Mouse (Mus musculus) lung, postnatal 36 days (tissue): ENCODE measurements around the gene Aldh16a1.
"Not testable (repeated sequence)": the region's sequence is repeated elsewhere in the genome, so short reads cannot be mapped to it uniquely, and the experiment has no call there.

Experiments used
- DNase-seq: peaks from one replicate; pipeline ENCODE4 v3.0.0; 2022; ENCODE audit warnings: mixed read lengths

Aldh16a1 gene

DNA sequence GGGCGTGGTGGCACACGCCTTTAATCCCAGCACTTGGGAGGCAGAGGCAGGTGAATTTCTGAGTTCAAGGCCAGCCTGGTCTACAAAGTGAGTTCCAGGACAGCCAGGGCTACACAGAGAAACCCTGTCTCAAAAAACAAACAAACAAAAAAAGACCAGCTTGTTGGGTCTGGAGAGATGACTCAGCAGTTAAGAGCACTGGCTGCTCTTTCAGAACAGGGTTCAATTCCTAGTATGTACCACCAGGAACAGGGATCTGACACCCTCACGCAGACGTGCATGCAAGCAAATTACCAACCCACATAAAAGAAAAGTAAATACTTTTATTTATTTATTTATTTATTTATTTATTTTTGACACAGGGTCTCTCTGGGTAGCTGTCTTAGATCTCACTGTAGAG, 44.3 kb downstream of the Aldh16a1 start:
- DNase-seq, result not testable (repeated sequence)

DNA sequence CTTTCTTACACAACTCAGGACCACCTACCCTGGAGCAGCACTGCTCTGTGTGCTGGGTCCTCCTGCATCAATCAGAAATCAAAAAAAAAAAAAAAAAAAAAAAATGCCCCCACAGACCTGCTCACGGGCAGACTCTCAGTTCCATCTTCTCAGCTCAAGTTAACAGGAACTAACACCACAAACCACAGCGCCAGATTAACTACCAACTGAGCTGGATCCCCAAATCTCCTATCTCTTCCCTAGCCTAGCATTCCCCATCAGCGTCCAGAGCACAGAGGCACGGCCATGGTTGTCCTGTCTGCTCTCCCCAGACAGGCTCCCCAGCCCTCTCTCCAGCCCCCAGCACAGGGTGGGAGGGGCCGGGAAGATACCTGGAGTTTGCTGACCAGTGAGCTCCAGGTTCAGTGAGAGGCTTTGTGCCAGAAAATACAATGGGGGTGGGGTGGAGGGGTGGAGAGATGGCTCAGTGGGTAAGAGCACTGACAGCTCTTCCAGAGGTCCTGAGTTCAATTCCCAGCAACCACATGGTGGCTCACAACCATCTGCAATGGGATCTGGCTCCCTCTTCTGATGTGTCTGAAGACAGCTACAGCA, 47.2 kb downstream of the Aldh16a1 start:
- DNase-seq, result no peak

DNA sequence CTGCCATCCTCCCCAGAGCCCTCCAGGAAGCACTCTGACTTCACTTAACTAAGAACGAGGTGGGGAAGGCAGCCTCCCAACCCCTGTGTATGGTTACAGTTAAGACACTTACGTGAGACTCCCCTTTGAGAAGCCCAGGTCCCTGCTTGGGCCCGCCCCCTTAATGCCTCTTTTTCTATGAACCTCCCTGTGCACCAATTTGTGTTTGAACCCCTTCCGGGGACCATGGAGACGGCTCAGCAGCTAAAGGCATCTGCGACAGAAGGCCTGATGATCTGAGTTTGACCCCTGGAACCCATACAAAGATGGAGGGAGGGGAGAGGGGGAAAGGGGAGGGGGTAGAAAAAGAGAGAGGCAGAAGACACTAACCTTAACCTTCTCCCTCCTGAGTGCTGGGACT, 47.9 kb downstream of the Aldh16a1 start:
- DNase-seq, result no peak

DNA sequence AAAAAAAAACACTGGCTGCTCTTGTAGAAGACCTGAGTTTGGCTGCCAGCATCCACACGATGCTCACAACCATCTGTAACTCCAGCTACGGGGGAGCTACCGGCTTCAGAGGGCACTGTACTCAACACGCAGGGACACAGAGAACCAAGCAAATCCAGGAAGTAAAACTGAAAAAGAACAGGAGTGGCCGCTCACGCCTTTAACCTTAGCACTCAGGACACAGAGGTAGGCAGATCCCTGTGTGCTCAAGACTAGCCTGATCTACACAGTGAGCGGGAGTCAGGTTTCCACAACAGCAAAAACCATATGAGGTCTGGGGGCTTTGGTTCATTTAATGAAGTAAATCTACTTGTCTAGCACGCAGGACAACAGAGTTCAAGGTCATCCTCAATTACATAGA, 48.9 kb downstream of the Aldh16a1 start:
- DNase-seq, result no peak

DNA sequence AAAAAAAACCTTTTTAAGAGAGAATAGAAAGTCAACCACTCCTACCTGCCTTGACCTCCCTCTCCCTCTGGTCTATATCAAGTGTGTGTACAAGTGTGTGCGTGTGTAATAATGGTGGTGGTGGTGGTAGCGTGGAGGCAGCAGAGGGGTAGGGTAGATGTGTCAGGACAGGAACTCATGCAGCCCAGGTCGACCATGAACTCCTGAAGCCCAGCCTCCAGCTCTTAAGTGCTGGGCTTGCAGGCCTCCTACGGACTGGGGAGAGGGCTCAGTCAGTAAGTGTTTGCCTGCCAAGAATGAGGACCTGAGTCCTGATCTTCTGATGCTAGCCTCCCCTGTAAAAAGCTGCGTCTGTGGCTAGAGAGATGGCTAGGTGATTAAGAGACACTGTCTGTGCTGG, 49.4 kb downstream of the Aldh16a1 start:
- no peak for DNase-seq

DNA sequence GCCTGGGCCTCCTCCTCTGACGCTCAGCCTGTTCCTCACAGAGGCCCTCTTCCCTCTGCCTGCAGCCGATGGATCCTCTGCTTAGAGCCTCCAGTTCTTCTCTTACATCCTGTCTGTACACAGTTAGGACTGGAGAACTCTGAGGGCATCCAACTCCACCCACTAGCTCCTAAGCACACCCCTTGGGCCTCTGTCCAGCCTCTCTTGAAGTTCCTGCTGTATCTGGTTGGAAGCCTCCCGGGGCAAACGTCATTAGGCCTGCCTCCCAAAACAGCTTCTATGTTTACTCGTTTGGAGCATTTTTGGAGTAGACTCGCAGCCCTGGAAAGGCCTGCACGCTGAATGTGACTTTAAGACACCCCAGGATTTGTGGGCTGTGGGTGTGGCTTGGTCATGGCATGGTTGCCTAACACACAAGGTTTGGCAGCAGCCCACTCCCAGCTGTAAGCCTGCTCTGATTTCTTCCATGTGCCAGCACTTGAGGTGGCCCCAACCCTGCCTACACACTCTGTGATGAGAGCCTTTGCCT, 50.7 kb downstream of the Aldh16a1 start, which contains the start of gene Fcgrt:
Gene Fcgrt, minus strand, starts transcription at position 200 of the 529 bp plus-strand sequence.
- DNase-seq, result peak; percentile 98

DNA sequence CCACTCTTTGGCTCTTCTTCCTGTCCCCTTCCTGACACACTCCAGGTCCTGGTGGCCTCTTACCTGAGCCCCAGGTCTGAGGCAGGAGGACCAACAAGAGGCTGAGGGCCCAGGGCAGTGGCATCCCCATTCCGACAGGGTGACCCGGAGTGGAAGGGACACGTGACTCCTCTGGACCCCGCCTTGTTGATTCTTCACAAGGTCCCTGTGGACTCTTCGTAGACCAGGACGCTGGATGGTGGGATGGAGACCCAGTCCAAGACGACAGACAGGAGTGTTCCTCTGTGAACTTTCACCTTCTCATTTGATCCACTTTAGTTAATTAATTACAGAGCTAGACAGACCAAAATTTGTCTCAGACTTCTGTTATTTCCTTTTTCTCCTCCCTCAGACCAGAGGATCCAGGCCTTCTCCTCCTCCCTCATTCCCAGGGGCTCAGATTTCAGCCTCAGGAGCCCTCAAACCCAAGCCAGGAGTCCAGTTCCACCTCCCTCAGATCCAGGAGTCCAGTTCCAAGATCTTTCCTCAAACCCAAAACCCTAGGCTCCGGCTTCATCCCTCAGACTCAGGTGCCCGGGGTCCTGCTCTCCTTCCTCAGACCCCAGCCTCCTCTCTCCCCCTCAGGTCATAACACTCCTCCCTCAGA, 51.3 kb downstream of the Aldh16a1 start:
- DNase-seq, result peak; percentile 50

DNA sequence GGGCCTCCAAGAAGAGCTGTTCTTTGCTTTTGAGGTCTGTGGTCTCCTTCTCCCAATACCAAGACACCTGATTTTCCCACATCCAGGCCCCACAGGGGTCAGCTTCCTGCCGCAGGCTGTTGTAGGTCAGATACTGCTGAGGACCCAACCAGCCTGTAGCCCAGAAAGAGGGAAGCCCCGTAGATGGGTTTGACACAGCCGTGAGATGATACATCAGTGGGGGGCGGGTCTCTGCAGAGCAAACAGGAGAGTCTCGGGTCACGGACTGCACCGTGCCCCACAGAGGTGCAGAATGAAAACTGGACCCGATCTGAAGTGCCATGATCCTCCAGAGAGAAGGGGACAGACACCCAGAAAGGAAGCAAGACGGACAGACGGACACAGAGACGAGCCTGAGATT, 51.9 kb downstream of the Aldh16a1 start:
- no peak for DNase-seq

DNA sequence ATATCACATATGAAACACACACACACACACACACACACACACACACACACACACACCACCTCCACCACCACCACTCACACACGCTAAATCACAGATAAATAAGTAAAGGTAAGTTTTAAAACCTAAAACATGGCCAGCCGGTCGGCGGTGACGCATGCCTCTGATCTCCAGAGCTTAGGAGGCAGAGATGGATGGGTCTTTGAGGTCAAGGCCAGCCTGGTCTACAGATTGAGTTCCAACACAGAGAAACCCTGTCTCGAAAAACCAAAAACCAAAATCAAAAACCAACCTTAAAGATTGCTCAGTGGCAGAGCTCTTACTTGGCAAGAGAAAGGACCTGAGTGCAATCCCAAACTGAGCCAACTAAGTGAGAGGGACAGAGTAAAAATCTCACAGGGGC, 54.3 kb downstream of the Aldh16a1 start:
- DNase-seq, result no peak

DNA sequence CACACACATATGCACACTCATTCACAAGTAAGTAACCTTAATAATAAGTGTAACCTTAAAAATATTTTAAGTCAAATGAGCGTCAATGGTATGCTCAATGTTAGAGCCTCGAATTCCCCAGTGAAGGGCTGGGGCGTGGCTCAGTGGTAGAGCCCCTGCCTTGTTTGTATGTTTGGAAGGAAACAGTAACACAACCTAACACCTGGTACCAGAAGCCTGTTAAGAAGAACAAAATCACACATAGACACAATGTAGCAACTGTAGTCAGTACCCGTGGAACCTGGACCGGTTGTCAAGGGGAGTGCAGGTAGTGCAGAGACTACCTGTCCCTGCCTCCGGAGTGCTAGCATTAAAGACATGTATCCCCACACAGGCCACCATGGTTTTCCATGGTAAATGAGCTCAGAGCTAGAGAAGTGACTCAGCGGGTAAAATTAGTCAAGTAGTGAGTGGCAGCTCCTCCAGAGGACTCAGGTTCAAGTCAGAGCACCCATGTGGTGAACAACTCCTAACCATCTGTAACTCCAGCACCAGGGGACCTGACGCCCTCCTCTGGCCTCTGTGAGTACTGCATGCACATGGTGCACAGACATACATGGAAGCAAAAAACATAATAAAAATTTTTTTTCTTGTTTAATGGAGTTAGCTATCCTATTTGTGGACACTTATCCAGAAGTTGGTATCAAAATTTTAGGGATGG, 55.7 kb downstream of the Aldh16a1 start:
- no peak for DNase-seq

DNA sequence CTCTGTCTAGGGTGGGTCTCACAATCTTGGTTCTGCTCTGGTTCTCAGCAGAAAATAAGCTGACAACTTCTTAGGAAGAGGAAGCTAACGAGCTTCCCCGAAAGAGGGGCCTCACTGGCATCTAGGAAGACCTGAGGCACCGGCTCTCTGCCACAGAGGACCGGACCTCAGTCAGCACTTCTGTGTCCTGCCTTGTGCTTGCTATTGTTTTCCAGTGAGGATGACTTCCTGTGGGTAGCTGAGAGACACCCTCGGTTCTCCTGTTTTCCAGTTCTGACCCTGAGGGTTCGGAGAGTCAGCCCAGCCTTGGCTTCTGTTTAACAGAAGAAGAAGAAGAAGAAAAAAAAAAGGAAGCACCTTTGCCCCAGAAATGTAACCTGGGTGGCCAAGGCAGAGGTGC, 56.9 kb downstream of the Aldh16a1 start:
- DNase-seq, result no peak

DNA sequence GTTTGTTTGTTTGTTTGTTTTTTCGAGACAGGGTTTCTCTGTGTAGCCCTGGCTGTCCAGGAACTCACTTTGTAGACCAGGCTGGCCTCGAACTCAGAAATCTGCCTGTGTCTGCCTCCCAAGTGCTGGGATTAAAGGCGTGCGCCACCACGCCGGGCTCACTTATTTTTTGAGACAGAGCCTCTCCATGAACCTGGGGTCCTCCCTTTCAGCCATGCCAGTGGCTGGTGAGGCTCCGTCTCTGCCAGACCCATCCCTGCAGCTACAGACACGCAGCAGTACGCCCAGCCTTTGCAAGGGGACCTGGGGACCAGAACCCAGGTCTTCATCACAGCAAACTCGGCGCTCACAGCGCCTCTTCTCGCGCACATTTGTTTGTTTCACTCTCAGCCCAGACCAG, 58.4 kb downstream of the Aldh16a1 start:
- not testable (repeated sequence) for DNase-seq

DNA sequence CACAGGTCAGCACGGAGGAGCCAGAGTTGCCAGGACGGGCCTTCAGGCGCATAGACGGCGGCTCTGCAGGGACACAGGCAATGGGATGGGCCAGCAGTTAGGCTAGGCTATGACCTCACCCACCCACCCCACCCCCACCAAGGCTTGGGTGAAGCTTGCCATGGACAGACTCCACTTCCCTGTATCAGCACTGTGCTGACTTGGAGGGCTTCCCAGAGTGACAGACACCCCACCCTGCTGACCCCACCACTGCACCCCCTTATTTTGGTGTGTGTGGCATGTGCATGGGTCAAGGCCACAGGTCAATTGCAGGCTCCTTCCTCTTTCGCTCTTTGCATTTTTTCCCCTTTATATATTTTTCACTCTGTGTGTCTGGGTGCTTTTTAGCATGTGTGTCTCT, 59.0 kb downstream of the Aldh16a1 start:
- no peak for DNase-seq

DNA sequence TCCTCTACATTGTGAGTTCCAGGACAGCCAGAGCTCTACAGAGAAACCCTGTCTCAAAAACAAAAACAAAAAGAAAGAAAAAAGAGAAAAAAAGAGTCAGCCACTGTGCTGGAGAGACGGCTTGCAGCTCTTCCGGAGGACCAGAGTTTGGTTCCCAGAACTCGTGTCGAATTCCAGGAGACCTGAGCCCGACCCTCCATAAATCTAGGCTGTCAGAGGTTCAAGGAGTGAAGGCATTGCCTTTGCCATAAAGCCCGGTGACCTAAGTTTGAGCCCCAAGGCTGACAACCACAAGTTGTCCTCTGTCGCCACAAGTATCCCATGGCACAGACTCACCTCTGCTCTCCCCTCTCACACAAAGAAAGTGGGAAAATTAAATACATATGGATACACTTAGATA, 60.3 kb downstream of the Aldh16a1 start:
- DNase-seq, result no peak

DNA sequence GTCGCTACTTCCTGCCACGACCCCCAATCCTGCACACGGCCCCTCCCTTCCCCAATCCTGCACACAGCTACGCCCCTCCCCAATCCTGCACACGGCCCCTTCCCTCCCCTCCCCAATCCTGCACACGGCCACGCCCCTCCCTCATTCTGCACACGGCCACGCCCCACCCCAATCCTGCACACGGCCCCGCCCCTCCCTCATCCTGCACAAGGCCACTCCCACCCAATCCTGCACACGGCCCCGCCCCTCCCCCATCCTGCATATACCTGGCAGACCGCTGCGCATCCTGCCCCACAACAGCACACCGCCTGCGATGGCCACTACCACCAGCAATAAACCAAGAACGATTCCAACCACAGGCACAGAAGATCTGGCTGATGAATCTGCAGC, 60.9 kb downstream of the Aldh16a1 start:
- DNase-seq, result no peak

DNA sequence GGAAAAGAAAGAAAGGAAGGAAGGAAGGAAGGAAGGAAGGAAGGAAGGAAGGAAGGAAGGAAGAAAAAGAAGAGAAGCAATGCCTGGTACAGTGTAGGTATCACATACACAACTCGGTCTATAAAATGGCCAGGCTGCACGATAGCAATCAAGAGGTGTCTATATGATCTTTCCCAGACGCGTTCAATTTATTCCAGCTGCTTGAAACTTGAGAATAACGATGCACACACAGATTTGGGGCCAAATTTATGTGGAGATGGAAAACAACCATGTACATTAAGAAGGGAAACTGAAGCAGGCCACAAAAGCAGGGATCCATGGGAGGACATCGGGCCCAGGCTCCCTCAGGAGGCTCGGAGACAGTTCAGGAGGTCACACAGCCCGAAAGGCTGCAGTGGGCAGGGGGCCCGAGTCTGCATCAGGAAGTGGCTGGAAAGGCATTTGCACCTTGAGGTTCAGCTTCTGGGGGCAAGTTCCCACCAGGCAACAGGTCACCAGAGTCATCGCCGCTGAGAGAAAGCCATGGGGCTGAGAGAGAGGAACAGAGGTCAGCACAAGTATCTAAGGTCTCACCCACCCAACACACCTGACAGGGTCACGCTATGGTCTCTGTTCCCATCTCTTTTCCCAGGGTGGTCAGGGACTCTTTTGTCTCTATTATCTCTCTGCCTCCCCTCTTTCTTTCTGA, 61.4 kb downstream of the Aldh16a1 start:
- DNase-seq, result no peak

DNA sequence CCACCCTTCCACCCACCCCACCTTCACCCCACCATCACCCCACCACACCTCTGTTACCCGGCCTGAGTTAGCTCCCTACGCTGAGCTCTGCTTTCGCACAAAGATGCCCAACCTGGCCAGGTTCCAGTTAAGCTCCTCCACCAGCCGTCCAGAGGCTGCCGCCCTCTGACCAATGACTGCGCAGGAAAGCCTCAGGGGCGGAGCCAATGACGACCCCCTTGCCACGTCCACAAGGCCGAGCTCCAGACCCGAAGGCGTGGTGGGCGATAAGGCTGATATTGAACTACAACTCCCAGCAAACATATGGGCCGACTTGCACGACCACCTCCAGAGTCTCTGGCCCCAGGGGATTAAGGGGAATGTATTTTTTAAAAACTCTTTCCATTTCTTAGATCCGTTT, 62.3 kb downstream of the Aldh16a1 start, which contains the start of gene Rcn3:
Gene Rcn3, minus strand, starts transcription at position 174 of the 400 bp plus-strand sequence.
- peak; percentile 76 for DNase-seq

DNA sequence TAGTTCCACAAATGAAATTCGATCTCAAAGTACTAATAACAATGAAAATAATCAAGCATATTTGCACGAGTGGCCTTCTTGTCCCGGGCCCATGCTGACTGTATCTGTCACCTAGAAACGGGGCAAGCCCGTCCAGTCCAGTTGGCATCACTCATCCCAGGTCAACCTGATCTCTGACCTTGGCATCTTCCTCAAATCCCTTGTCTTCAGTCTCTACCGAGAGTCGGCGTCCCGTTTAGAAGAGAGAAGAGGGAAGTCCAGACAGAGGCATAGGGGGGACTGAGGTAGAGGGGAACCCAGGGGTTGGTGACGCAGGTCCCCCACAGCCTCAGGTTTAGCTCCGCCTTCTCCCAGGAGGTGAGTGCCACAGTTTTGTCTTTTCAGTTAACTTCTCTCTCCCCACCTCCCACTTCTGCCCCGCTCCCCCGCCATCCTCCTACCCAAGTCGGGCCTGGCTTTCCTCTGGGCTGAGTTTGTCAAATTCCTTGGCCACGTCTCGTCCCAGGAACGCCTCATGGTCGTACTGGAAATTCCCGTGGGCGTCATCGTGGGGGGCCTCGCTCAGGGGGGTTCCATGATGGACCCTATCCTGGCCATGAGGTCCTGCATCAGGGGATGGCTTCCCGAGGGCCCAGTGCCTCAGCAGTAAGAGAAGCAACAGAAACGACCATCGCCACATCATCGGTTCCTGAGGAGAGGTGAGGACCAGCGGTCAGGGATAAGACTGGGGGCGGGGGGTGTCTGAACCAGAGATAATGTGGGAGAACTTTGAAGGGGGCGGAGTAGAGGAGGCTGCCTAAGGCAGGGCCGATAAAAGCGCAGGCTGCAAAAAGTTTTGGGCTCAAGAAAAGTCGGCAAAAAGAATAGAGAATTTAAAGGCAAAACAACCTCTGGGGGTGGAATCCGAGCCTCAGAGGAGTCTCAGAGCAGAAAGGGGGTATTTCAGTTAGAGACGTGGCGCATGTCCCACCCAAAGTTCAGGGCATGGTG, 63.1 kb downstream of the Aldh16a1 start:
- DNase-seq, result no peak
